Mouse (Mus musculus): Measurements from ENCODE around the gene Kank4. TPM values are rescaled to one million over a fixed set of nuclear protein-coding genes. Genes with fewer than 3 reads are reported as not detected.
A peak's percentile ranks its signal among the peaks of the same experiment; 100 is the strongest.

The Kank4 gene
- total and polyA plus RNA-seq, 3 experiments, result 0.50 to 0.84 (median 0.51) TPM

DNA sequence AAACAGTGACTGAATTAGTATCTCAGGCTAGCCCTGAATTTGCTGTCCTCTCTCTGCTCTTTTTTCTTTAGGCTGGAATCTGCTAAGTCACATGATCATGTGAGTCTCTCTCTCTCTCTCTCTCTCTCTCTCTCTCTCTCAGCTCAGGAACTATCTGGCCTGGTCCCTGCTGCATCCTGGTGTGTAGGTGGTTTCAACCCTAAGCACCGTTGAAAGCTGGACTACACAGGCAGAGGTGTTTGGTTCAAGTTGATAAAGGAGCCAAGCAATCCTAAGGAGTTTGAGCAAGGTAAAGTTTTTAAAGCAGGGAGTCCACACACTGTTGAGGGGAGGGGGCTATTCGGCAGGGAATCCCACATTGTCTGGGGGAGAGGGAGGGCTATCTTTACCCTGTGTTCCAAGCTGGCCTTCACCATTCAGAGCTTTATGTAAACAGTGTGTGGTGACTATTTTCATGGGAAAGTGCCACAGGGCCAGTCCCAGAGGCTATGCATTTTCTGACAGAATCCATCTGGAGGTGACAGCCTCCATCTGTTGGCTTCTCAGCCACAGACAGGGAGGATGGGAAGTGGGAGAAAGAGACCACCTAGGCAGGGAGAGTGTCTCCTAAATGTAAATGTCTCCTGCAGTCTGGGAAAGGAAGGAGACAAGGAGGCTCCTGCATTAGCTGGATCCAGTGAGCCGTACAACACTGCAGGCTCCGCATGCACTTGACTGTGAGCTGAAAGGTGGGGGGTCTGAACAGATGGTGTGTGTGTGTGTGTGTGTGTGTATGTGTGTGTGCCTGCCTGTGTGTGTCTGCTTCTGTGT lies 59.1 kb downstream of the Kank4 start:
- no peak for DNase-seq
- 63% methylated on average over 4 of the region's 4 CpGs for WGBS

DNA sequence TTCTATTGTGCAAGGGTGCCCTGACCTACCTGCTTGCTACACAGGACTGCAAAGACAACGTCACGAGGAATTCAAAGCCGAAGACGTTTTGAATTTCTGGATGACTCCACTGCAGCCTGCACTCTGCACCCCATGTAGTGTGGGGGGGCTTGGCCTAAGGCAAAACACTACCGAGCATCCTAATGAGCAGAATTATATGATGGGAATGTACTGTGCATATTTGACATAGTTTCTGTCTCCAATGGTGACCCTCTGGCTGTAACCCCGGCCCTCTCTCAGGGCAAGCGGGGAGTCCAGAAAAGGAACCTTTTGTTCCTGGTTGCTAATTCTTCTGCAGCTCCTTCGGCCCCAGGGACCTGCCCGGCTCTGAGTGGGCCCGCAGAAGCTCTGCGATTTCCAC lies 61.2 kb downstream of the Kank4 start:
- no peak overlapping the region for H3K4me3 ChIP-seq
- no peak overlapping the region for H3K27ac ChIP-seq
- no peaks in the 10 kb centered on the region for H3K27me3 ChIP-seq (ENCODE audit: control insufficient read depth, insufficient read depth, low read length)
- H3K4me1 ChIP-seq (ENCODE audit: control insufficient read depth, insufficient read depth, low read length), result peaks cover 2% of the 10 kb centered on the region
- intact Hi-C loops (cut with DNase I), result no loop called here
- H3K36me3 ChIP-seq (ENCODE audit: control insufficient read depth, insufficient read depth, low read length), result no peaks in the 10 kb centered on the region
- 79% methylated on average over 11 of the region's 11 CpGs for WGBS
- no peak overlapping the region for H3K9ac ChIP-seq (ENCODE audit: low read depth, low read length)
- no peaks in the 10 kb centered on the region for H3K79me2 ChIP-seq (replicated peaks; ENCODE audit: control insufficient read depth, insufficient read depth, low read length)
- TF ChIP-seq EP300 (IDR thresholded peaks at IDR 0.05; ENCODE audit: insufficient read depth, low read depth, low read length), result no peak
- no peak for TF ChIP-seq CTCF (IDR thresholded peaks at IDR 0.05)
- TF ChIP-seq POLR2A (IDR thresholded peaks at IDR 0.05; ENCODE audit: insufficient read depth, low read depth, low read length), result no peak
- DNase-seq, result no peak

More for the DNA sequence above, 59.1 kb downstream of the Kank4 start:
- TF ChIP-seq POLR2A (IDR thresholded peaks at IDR 0.05; ENCODE audit: insufficient read depth, low read depth, low read length) (no peak), EP300 (IDR thresholded peaks at IDR 0.05; ENCODE audit: insufficient read depth, low read depth, low read length) (no peak), CTCF (IDR thresholded peaks at IDR 0.05) (no peak)
- no peak overlapping the region for H3K9ac ChIP-seq (ENCODE audit: low read depth, low read length)
- H3K27ac ChIP-seq, result no peak overlapping the region
- no peaks in the 10 kb centered on the region for H3K27me3 ChIP-seq (ENCODE audit: control insufficient read depth, insufficient read depth, low read length)
- intact Hi-C loops (cut with DNase I), result no loop called here
- H3K4me1 ChIP-seq (ENCODE audit: control insufficient read depth, insufficient read depth, low read length), result peaks cover 2% of the 10 kb centered on the region
- no peaks in the 10 kb centered on the region for H3K79me2 ChIP-seq (replicated peaks; ENCODE audit: control insufficient read depth, insufficient read depth, low read length)
- H3K4me3 ChIP-seq, result no peak overlapping the region
- H3K36me3 ChIP-seq (ENCODE audit: control insufficient read depth, insufficient read depth, low read length), result no peaks in the 10 kb centered on the region

DNA sequence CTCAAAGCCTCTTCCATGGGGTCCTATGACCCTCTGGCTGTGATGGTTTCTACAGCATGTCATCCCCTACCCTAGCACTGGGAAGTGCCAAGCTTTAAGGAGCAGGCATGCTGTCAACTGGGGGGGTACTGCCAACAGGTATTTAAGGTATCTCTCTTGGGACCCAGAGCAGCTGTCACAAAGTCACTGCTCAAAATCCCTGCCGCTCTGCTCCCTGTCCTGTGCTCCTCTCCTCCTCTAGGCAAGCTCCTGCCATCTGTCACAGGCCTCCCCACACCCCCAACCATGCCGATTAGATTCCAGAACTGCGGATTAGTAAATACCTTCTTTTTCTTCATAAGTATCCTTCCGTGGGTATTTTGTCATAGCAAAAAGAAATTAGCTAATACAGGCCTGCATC lies 62.9 kb downstream of the Kank4 start:
- H3K4me3 ChIP-seq, result no peak overlapping the region
- no peak for DNase-seq
- no peaks in the 10 kb centered on the region for H3K79me2 ChIP-seq (replicated peaks; ENCODE audit: control insufficient read depth, insufficient read depth, low read length)
- no peak overlapping the region for H3K27ac ChIP-seq
- peaks cover 2% of the 10 kb centered on the region for H3K4me1 ChIP-seq (ENCODE audit: control insufficient read depth, insufficient read depth, low read length)
- intact Hi-C loops (cut with DNase I), result no loop called here
- WGBS, result 81% methylated on average over 4 of the region's 4 CpGs
- no peak overlapping the region for H3K9ac ChIP-seq (ENCODE audit: low read depth, low read length)
- no peaks in the 10 kb centered on the region for H3K36me3 ChIP-seq (ENCODE audit: control insufficient read depth, insufficient read depth, low read length)
- TF ChIP-seq POLR2A (IDR thresholded peaks at IDR 0.05; ENCODE audit: insufficient read depth, low read depth, low read length) (no peak), CTCF (IDR thresholded peaks at IDR 0.05) (no peak), EP300 (IDR thresholded peaks at IDR 0.05; ENCODE audit: insufficient read depth, low read depth, low read length) (no peak)
- H3K27me3 ChIP-seq (ENCODE audit: control insufficient read depth, insufficient read depth, low read length), result no peaks in the 10 kb centered on the region

DNA sequence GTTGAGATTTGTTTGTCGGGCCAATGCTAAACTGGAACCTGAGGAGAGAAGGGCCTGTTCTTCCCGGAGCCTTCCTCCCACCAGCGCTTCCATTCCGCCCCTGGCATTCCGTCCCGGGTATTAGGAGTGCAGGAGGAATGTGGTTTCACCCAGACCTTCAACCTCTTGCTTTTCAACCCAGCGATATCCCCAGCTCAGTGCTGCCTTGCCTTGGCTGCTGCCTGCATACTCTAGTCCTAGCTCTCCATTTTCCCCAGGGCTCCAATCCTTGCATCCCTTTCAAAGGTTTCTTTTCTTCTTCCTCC lies 73.5 kb downstream of the Kank4 start:
- no peaks in the 10 kb centered on the region for H3K4me1 ChIP-seq (ENCODE audit: control insufficient read depth, insufficient read depth, low read length)
- WGBS, result 43% methylated on average over 7 of the region's 7 CpGs
- TF ChIP-seq EP300 (IDR thresholded peaks at IDR 0.05; ENCODE audit: insufficient read depth, low read depth, low read length) (no peak), POLR2A (IDR thresholded peaks at IDR 0.05; ENCODE audit: insufficient read depth, low read depth, low read length) (no peak), CTCF (IDR thresholded peaks at IDR 0.05) (no peak)
- no peak overlapping the region for H3K27ac ChIP-seq
- no peak overlapping the region for H3K4me3 ChIP-seq
- no peak for DNase-seq
- no peaks in the 10 kb centered on the region for H3K27me3 ChIP-seq (ENCODE audit: control insufficient read depth, insufficient read depth, low read length)
- no peaks in the 10 kb centered on the region for H3K79me2 ChIP-seq (replicated peaks; ENCODE audit: control insufficient read depth, insufficient read depth, low read length)
- H3K9ac ChIP-seq (ENCODE audit: low read depth, low read length), result no peak overlapping the region
- intact Hi-C loops (cut with DNase I), result loop anchor here (5.0 kb wide), 1 partner anchor 438 kb away; no protein-coding TSS in a partner anchor
- no peaks in the 10 kb centered on the region for H3K36me3 ChIP-seq (ENCODE audit: control insufficient read depth, insufficient read depth, low read length)

DNA sequence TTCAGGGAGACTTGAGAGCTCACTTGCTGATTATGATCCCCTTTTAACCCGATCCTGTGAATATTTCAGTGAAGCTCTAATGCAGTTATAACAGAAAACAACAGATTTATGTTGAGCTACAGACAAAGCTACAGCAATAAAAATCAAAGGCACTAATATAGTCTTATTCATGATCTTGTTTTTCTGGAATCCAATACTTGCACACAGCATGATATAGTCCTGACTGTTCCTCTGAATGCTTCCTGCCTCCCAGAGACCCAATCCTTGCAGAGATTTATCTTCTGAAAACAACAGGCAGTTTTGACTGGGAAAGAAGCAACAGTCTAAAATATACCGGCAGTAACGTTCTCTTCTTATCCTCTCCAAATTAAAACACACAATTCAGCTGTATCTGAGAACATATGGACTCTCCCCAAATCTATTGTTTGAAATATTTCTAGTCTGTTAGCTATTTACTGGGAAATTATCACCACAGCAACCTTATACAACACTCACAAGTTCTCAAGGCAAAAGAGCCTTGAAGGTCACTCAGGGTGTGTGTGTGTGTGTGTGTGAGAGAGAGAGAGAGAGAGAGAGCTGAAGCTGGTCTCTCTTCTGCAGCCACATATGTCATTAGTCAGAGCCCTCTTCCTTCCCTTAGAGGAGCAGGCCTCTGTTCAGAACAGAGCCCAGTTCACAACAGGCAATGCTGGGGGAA lies 74.0 kb downstream of the Kank4 start:
- TF ChIP-seq POLR2A (IDR thresholded peaks at IDR 0.05; ENCODE audit: insufficient read depth, low read depth, low read length) (no peak), CTCF (IDR thresholded peaks at IDR 0.05) (no peak), EP300 (IDR thresholded peaks at IDR 0.05; ENCODE audit: insufficient read depth, low read depth, low read length) (no peak)
- Histone ChIP-seq H3K4me1 (ENCODE audit: control insufficient read depth, insufficient read depth, low read length) (no peaks in the 10 kb centered on the region), H3K4me3 (no peak overlapping the region), H3K27ac (no peak overlapping the region), H3K36me3 (ENCODE audit: control insufficient read depth, insufficient read depth, low read length) (no peaks in the 10 kb centered on the region), H3K27me3 (ENCODE audit: control insufficient read depth, insufficient read depth, low read length) (no peaks in the 10 kb centered on the region), H3K79me2 (replicated peaks; ENCODE audit: control insufficient read depth, insufficient read depth, low read length) (no peaks in the 10 kb centered on the region), H3K9ac (ENCODE audit: low read depth, low read length) (no peak overlapping the region)
- WGBS, result 50% methylated on average over 3 of the region's 3 CpGs
- intact Hi-C loops (cut with DNase I), result loop anchor here (5.0 kb wide), 1 partner anchor 439 kb away; no protein-coding TSS in a partner anchor
- DNase-seq, result no peak

DNA sequence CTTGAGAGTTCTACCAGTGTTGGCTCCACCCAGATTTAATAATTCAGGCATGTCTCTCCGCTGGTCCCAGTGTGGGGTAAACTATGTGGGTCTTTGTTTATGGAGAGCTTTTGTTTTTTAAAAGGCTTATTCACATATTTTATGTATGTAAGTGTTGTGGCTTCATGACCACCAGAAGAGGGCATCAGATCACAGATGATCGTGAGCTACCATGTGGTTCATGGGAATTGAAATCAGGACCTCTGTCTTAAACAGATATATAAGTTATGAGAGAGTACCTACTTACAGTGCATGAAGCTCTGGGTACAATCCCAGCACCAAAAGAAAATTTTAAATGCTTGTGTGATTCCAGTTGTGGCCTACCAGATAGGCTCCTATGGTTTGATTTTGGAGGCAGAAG lies 77.6 kb downstream of the Kank4 start:
- H3K79me2 ChIP-seq (replicated peaks; ENCODE audit: control insufficient read depth, insufficient read depth, low read length), result no peaks in the 10 kb centered on the region
- TF ChIP-seq CTCF (IDR thresholded peaks at IDR 0.05) (peak; percentile 74), EP300 (IDR thresholded peaks at IDR 0.05; ENCODE audit: insufficient read depth, low read depth, low read length) (no peak)
- DNase-seq, result no peak
- H3K36me3 ChIP-seq (ENCODE audit: control insufficient read depth, insufficient read depth, low read length), result no peaks in the 10 kb centered on the region
- H3K4me3 ChIP-seq, result no peak overlapping the region
- WGBS, result 29% methylated on average over 2 of the region's 2 CpGs
- H3K9ac ChIP-seq (ENCODE audit: low read depth, low read length), result no peak overlapping the region
- intact Hi-C loops (cut with DNase I), result loop anchor here (1.0 to 5.0 kb wide), 2 partner anchors 148 to 443 kb away; no protein-coding TSS in a partner anchor
- no peak overlapping the region for H3K27ac ChIP-seq
- H3K27me3 ChIP-seq (ENCODE audit: control insufficient read depth, insufficient read depth, low read length), result no peaks in the 10 kb centered on the region
- H3K4me1 ChIP-seq (ENCODE audit: control insufficient read depth, insufficient read depth, low read length), result no peaks in the 10 kb centered on the region
